In the genomic region with DNA sequence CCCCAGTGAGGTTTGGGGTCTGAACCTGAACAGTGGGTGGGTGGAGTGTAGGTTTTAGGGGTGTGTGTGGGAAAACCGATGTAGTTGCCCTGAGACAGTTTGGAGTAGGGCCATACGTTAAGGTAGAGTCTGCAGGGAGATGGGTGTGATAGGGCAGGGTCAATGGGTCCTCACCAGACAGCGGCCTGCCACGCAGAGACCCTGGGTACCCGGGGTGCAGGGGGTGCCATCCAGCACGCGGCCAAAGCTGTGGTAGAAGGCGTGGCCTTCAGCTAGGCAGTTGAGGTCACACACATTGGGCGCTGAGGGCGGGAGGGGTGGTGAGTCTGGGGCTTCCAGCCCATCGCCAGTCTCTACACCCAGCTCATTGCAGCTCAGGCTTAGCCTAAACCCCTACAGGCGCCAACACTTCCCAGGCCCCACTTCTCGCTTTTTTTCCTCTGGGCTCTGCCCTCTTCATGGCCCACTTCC, we compare ENCODE assay signal across 8 mouse cellular contexts. TPM values are rescaled to one million over a fixed set of nuclear protein-coding genes. Genes with fewer than 3 reads are reported as not detected.
A peak's percentile ranks its signal among the peaks of the same experiment; 100 is the strongest.
DNase-seq lines count a peak whose midpoint lies in the region; ATAC-seq lines count a peak whose summit lies in the region.

No protein-coding gene starts in this region.

- ATAC-seq in kidney, embryonic 14.5 days (ENCODE audit: low FRiP score, low TSS enrichment): peak; percentile 44
- ATAC-seq in embryonic facial prominence, embryonic 12.5 days (ENCODE audit: insufficient number of reproducible peaks, insufficient read depth, low FRiP score, low TSS enrichment): 0 out of 2 replicates have a peak, but pooled peaks have one; percentile 9
- peak; percentile 16; the same call in 1 of the 2 replicates for ATAC-seq in hindbrain, embryonic 16.5 days
- ATAC-seq in midbrain, embryonic 16.5 days: peak; percentile 4; the same call in 1 of the 2 replicates

- peaks cover 25% of the 10 kb centered on the region for H3K4me1 ChIP-seq in kidney, embryonic 14.5 days (ENCODE audit: control insufficient read depth, insufficient read depth, low read length)
- peaks cover 31% of the 10 kb centered on the region for H3K4me1 ChIP-seq in embryonic facial prominence, embryonic 12.5 days
- H3K4me1 ChIP-seq in hindbrain, embryonic 16.5 days (ENCODE audit: control insufficient read depth, insufficient read depth, low read depth, low read length): peaks cover 20% of the 10 kb centered on the region
- H3K4me1 ChIP-seq in midbrain, embryonic 16.5 days (ENCODE audit: control insufficient read depth, insufficient read depth, low read length): peaks cover 12% of the 10 kb centered on the region

- no peak overlapping the region for H3K27ac ChIP-seq in kidney, embryonic 14.5 days (ENCODE audit: low read depth, low read length)
- H3K27ac ChIP-seq in embryonic facial prominence, embryonic 12.5 days: no peak overlapping the region
- H3K27ac ChIP-seq in hindbrain, embryonic 16.5 days (ENCODE audit: low read depth, low read length): no peak overlapping the region
- no peak overlapping the region for H3K27ac ChIP-seq in midbrain, embryonic 16.5 days (ENCODE audit: low read length)

- 31% methylated on average over 13 of the region's 13 CpGs for WGBS in kidney, embryonic 14.5 days
- 26% methylated on average over 13 of the region's 13 CpGs for WGBS in embryonic facial prominence, embryonic 12.5 days
- 31% methylated on average over 13 of the region's 13 CpGs for WGBS in hindbrain, embryonic 16.5 days
- 28% methylated on average over 13 of the region's 13 CpGs for WGBS in midbrain, embryonic 16.5 days

- DNase-seq in kidney, postnatal 4 days: no peak
- DNase-seq in right cerebral cortex, adult 2 months (ENCODE audit: low spot score in 2 of 2): no peak
- no peak for DNase-seq in yolk sac, embryonic 10.5 days (ENCODE audit: low spot score)
- no peak for DNase-seq in gastrocnemius, postnatal 36 days

- H3K9me3 ChIP-seq in kidney, embryonic 14.5 days (ENCODE audit: control insufficient read depth, low read length): no peaks in the 10 kb centered on the region
- no peaks in the 10 kb centered on the region for H3K9me3 ChIP-seq in embryonic facial prominence, embryonic 12.5 days
- H3K9me3 ChIP-seq in hindbrain, embryonic 16.5 days (ENCODE audit: control insufficient read depth, low read length): no peaks in the 10 kb centered on the region
- no peaks in the 10 kb centered on the region for H3K9me3 ChIP-seq in midbrain, embryonic 16.5 days (replicated peaks; ENCODE audit: control insufficient read depth, low read length, poor library complexity, severe bottlenecking)

- H3K9ac ChIP-seq in kidney, embryonic 14.5 days (ENCODE audit: low read depth, low read length): no peak overlapping the region
- no peak overlapping the region for H3K9ac ChIP-seq in embryonic facial prominence, embryonic 12.5 days
- H3K9ac ChIP-seq in hindbrain, embryonic 16.5 days (ENCODE audit: low read depth, low read length): peak overlapping the region; percentile 35; the same call in 1 of the 2 replicates
- 0 out of 2 replicates have a peak overlapping the region, but pooled peaks have one; percentile 3 for H3K9ac ChIP-seq in midbrain, embryonic 16.5 days (ENCODE audit: low read depth, low read length)

- H3K4me2 ChIP-seq in kidney, embryonic 14.5 days (replicated peaks; ENCODE audit: low read depth, low read length): peak overlapping the region; percentile 51; the same call in 1 of the 2 replicates
- peak overlapping the region; percentile 53 for H3K4me2 ChIP-seq in embryonic facial prominence, embryonic 12.5 days (replicated peaks)
- H3K4me2 ChIP-seq in hindbrain, embryonic 16.5 days (ENCODE audit: low read length): peak overlapping the region; percentile 68
- H3K4me2 ChIP-seq in midbrain, embryonic 16.5 days (ENCODE audit: low read length): peak overlapping the region; percentile 59

- H3K36me3 ChIP-seq in kidney, embryonic 14.5 days (ENCODE audit: control insufficient read depth, insufficient read depth, low read length): no peaks in the 10 kb centered on the region
- H3K36me3 ChIP-seq in embryonic facial prominence, embryonic 12.5 days: no peaks in the 10 kb centered on the region
- no peaks in the 10 kb centered on the region for H3K36me3 ChIP-seq in hindbrain, embryonic 16.5 days (ENCODE audit: control insufficient read depth, insufficient read depth, low read length)
- H3K36me3 ChIP-seq in midbrain, embryonic 16.5 days (ENCODE audit: control insufficient read depth, insufficient read depth, low read length): no peaks in the 10 kb centered on the region

- peak overlapping the region; percentile 28; the same call in 1 of the 2 replicates for H3K4me3 ChIP-seq in kidney, embryonic 14.5 days (ENCODE audit: low read length)
- peak overlapping the region; percentile 34 for H3K4me3 ChIP-seq in embryonic facial prominence, embryonic 12.5 days
- peak overlapping the region; percentile 41 for H3K4me3 ChIP-seq in hindbrain, embryonic 16.5 days (ENCODE audit: low read length)
- peak overlapping the region; percentile 34 for H3K4me3 ChIP-seq in midbrain, embryonic 16.5 days (ENCODE audit: low read depth, low read length)

- peaks cover 82% of the 10 kb centered on the region for H3K27me3 ChIP-seq in kidney, embryonic 14.5 days (ENCODE audit: control insufficient read depth, insufficient read depth, low read length)
- peaks cover 81% of the 10 kb centered on the region for H3K27me3 ChIP-seq in embryonic facial prominence, embryonic 12.5 days
- peaks cover 75% of the 10 kb centered on the region for H3K27me3 ChIP-seq in hindbrain, embryonic 16.5 days (replicated peaks; ENCODE audit: control insufficient read depth, insufficient read depth, low read length)
- peaks cover 73% of the 10 kb centered on the region for H3K27me3 ChIP-seq in midbrain, embryonic 16.5 days (ENCODE audit: control insufficient read depth, insufficient read depth, low read depth, low read length)

- intact Hi-C loops in gastrocnemius, postnatal 36 days (cut with DNase I): no loop called here

RNA-seq across cellular contexts. Expression of a gene that starts 4.8 kb away (rescaled TPM):
- polyA plus RNA-seq in kidney, embryonic 14.5 days (2014; fragmentation: Nextera tagmentation; extraction: Ambion mirVana): 1.2 and 2.7 TPM in 2 replicates
- polyA plus RNA-seq in embryonic facial prominence, embryonic 12.5 days (2016; fragmentation: Nextera tagmentation; extraction: Ambion mirVana): 1.0 and 2.2 TPM in 2 replicates
- polyA plus RNA-seq in hindbrain, embryonic 16.5 days (2015; fragmentation: Nextera tagmentation; extraction: Ambion mirVana): 1.1 and 1.8 TPM in 2 replicates
- polyA plus RNA-seq in midbrain, embryonic 16.5 days (2015; fragmentation: Nextera tagmentation; extraction: Ambion mirVana): 0.38 and 0.40 TPM in 2 replicates
- total RNA-seq in gastrocnemius, postnatal 36 days (2021): 10 to 100 TPM; 27.4 to 38.1 TPM

RNA-seq across cellular contexts. Expression of a gene that starts 12.8 kb away (rescaled TPM):
- 0.62 and 0.66 TPM in 2 replicates for polyA plus RNA-seq in kidney, embryonic 14.5 days (2014; fragmentation: Nextera tagmentation; extraction: Ambion mirVana)
- 0.87 and 1.2 TPM in 2 replicates for polyA plus RNA-seq in embryonic facial prominence, embryonic 12.5 days (2016; fragmentation: Nextera tagmentation; extraction: Ambion mirVana)
- 9.3 and 11.0 TPM in 2 replicates for polyA plus RNA-seq in hindbrain, embryonic 16.5 days (2015; fragmentation: Nextera tagmentation; extraction: Ambion mirVana)
- 9.6 and 11.0 TPM in 2 replicates for polyA plus RNA-seq in midbrain, embryonic 16.5 days (2015; fragmentation: Nextera tagmentation; extraction: Ambion mirVana)
- total RNA-seq in gastrocnemius, postnatal 36 days (2021): under 1 TPM; 0.15 to 0.20 TPM

RNA-seq across cellular contexts. Expression of a gene that starts 13.7 kb away (rescaled TPM):
- polyA plus RNA-seq in kidney, embryonic 14.5 days (2014; fragmentation: Nextera tagmentation; extraction: Ambion mirVana): 5.6 and 7.1 TPM in 2 replicates
- polyA plus RNA-seq in embryonic facial prominence, embryonic 12.5 days (2016; fragmentation: Nextera tagmentation; extraction: Ambion mirVana): 4.2 and 5.7 TPM in 2 replicates
- 7.5 and 7.6 TPM in 2 replicates for polyA plus RNA-seq in hindbrain, embryonic 16.5 days (2015; fragmentation: Nextera tagmentation; extraction: Ambion mirVana)
- polyA plus RNA-seq in midbrain, embryonic 16.5 days (2015; fragmentation: Nextera tagmentation; extraction: Ambion mirVana): 6.0 and 8.6 TPM in 2 replicates
- total RNA-seq in gastrocnemius, postnatal 36 days (2021): 1 to 10 TPM; 1.3 to 1.5 TPM

RNA-seq across cellular contexts. Expression of a gene that starts 14.2 kb away (rescaled TPM):
- polyA plus RNA-seq in kidney, embryonic 14.5 days (2014; fragmentation: Nextera tagmentation; extraction: Ambion mirVana): 6.2 and 8.1 TPM in 2 replicates
- 4.5 and 5.1 TPM in 2 replicates for polyA plus RNA-seq in embryonic facial prominence, embryonic 12.5 days (2016; fragmentation: Nextera tagmentation; extraction: Ambion mirVana)
- polyA plus RNA-seq in hindbrain, embryonic 16.5 days (2015; fragmentation: Nextera tagmentation; extraction: Ambion mirVana): 8.1 and 8.5 TPM in 2 replicates
- 5.6 and 6.5 TPM in 2 replicates for polyA plus RNA-seq in midbrain, embryonic 16.5 days (2015; fragmentation: Nextera tagmentation; extraction: Ambion mirVana)
- 1 to 10 TPM; 1.1 to 2.0 TPM for total RNA-seq in gastrocnemius, postnatal 36 days (2021)

RNA-seq across cellular contexts. Expression of a gene that starts 23.1 kb away (rescaled TPM):
- 36.1 and 40.5 TPM in 2 replicates for polyA plus RNA-seq in kidney, embryonic 14.5 days (2014; fragmentation: Nextera tagmentation; extraction: Ambion mirVana)
- polyA plus RNA-seq in embryonic facial prominence, embryonic 12.5 days (2016; fragmentation: Nextera tagmentation; extraction: Ambion mirVana): 50.0 and 50.3 TPM in 2 replicates
- 31.7 and 32.8 TPM in 2 replicates for polyA plus RNA-seq in hindbrain, embryonic 16.5 days (2015; fragmentation: Nextera tagmentation; extraction: Ambion mirVana)
- 21.9 and 26.7 TPM in 2 replicates for polyA plus RNA-seq in midbrain, embryonic 16.5 days (2015; fragmentation: Nextera tagmentation; extraction: Ambion mirVana)
- 1 to 10 TPM; 5.5 to 6.2 TPM for total RNA-seq in gastrocnemius, postnatal 36 days (2021)

Comparison
In these comparisons a context has a peak if more than half of its experiments do, and no peak if none do; other contexts are left out.
1. H3K9ac ChIP-seq: peak in hindbrain, embryonic 16.5 days (single experiment) and midbrain, embryonic 16.5 days (single experiment); none in kidney, embryonic 14.5 days (single experiment) and embryonic facial prominence, embryonic 12.5 days (single experiment).
2. Peak in every context shown above with its lines, with median percentiles within 50 percentile points of each other: ATAC-seq, H3K4me2 ChIP-seq and H3K4me3 ChIP-seq.